ENCODE assay signal across 8 mouse cellular contexts in genomic region chr4:115738481-115738985, GRCm38 (mm10). TPM values are rescaled to one million over a fixed set of nuclear protein-coding genes. Genes with fewer than 3 reads are reported as not detected.
A peak's percentile ranks its signal among the peaks of the same experiment; 100 is the strongest.
DNase-seq lines count a peak whose midpoint lies in the region; ATAC-seq and TF ChIP-seq lines count a peak whose summit lies in the region.

No protein-coding gene starts in this region.

- peak overlapping the region; percentile 78 for H3K9ac ChIP-seq in kidney, postnatal 0 days (ENCODE audit: low read depth, low read length)
- peak overlapping the region; percentile 18; the same call in 1 of the 2 replicates for H3K9ac ChIP-seq in neural tube, embryonic 14.5 days (replicated peaks; ENCODE audit: low read depth, low read length)

- intact Hi-C loops in left cerebral cortex, postnatal 14 days (cut with DNase I) = no loop called here

- WGBS in kidney, postnatal 0 days = 35% methylated on average over 13 of the region's 13 CpGs
- WGBS in neural tube, embryonic 14.5 days = 54% methylated on average over 13 of the region's 13 CpGs

- no peak for TF ChIP-seq CTCF in kidney, postnatal 0 days (IDR thresholded peaks at IDR 0.05; ENCODE audit: low read depth)

- peak; percentile 36 for DNase-seq in cerebellum, adult 9-11 months
- DNase-seq in cerebellum, adult 9-10 months = no peak
- peak; percentile 43 for DNase-seq in A20 (ENCODE audit: low read depth, low spot score)
- no peak for DNase-seq in kidney, postnatal 0 days (ENCODE audit: low spot score)
- no peak for DNase-seq in left cerebral cortex, postnatal 14 days (ENCODE audit: low spot score in 2 of 2)
- DNase-seq in urinary bladder, adult 18-20 months (ENCODE audit: low spot score in 2 of 2) = no peak

- peak; percentile 19; the same call in 1 of the 2 replicates for ATAC-seq in erythroblast, adult 5-6 weeks (replicated peaks; ENCODE audit: low FRiP score, poor library complexity, severe bottlenecking)
- ATAC-seq in kidney, postnatal 0 days (replicated peaks; ENCODE audit: low FRiP score, low read depth) = no peak
- ATAC-seq in neural tube, embryonic 14.5 days (ENCODE audit: low read depth) = no peak

- H3K27me3 ChIP-seq in kidney, postnatal 0 days (ENCODE audit: insufficient read depth, low read length) = no peaks in the 10 kb centered on the region
- no peaks in the 10 kb centered on the region for H3K27me3 ChIP-seq in neural tube, embryonic 14.5 days (ENCODE audit: control insufficient read depth, insufficient read depth, low read length)

- peak overlapping the region; percentile 76 for H3K4me2 ChIP-seq in kidney, postnatal 0 days (ENCODE audit: low read length)
- H3K4me2 ChIP-seq in neural tube, embryonic 14.5 days (ENCODE audit: low read depth, low read length) = peak overlapping the region; percentile 63

- H3K9me3 ChIP-seq in kidney, postnatal 0 days (replicated peaks; ENCODE audit: low read length) = no peaks in the 10 kb centered on the region
- no peaks in the 10 kb centered on the region for H3K9me3 ChIP-seq in neural tube, embryonic 14.5 days (ENCODE audit: control insufficient read depth, low read length)

- H3K27ac ChIP-seq in kidney, postnatal 0 days = peak overlapping the region; percentile 84; the same call in 1 of the 2 replicates
- H3K27ac ChIP-seq in neural tube, embryonic 14.5 days (ENCODE audit: low read depth, low read length) = no peak overlapping the region

- peaks cover 16% of the 10 kb centered on the region for H3K36me3 ChIP-seq in kidney, postnatal 0 days (ENCODE audit: insufficient read depth, low read length)
- H3K36me3 ChIP-seq in neural tube, embryonic 14.5 days (ENCODE audit: control insufficient read depth, insufficient read depth, low read length) = peaks cover under 1% of the 10 kb centered on the region

- H3K4me3 ChIP-seq in kidney, postnatal 0 days (replicated peaks; ENCODE audit: low read depth, low read length) = peak overlapping the region; percentile 76
- H3K4me3 ChIP-seq in neural tube, embryonic 14.5 days (ENCODE audit: low read depth, low read length) = peak overlapping the region; percentile 50

- H3K4me1 ChIP-seq in kidney, postnatal 0 days (replicated peaks; ENCODE audit: insufficient read depth, low read length) = peaks cover 15% of the 10 kb centered on the region; the same call in 1 of the 2 replicates
- H3K4me1 ChIP-seq in neural tube, embryonic 14.5 days (ENCODE audit: control insufficient read depth, insufficient read depth, low read length) = peaks cover 12% of the 10 kb centered on the region

RNA-seq across cellular contexts. Expression of gene Efcab14, which starts 1.0 kb away (rescaled TPM):
- 29.9 and 33.4 TPM in 2 replicates for total RNA-seq in erythroblast, adult 5-6 weeks (2015; ENCODE audit: low replicate concordance)
- 12.7 and 27.6 TPM in 2 replicates for total RNA-seq in erythroblast, adult 5-6 weeks (2017; ENCODE audit: low replicate concordance)
- 28.9 and 30.4 TPM in 2 replicates for polyA plus RNA-seq in kidney, postnatal 0 days (2015; fragmentation: Nextera tagmentation; extraction: Ambion mirVana)
- polyA plus RNA-seq in neural tube, embryonic 14.5 days (2014; fragmentation: Nextera tagmentation; extraction: Ambion mirVana) = 26.2 and 26.9 TPM in 2 replicates
- 10 to 100 TPM; 44.1 to 45.9 TPM for total RNA-seq in left cerebral cortex, postnatal 14 days (2021)

RNA-seq across cellular contexts. Expression of gene Tex38, which starts 42.3 kb away (rescaled TPM):
- total RNA-seq in erythroblast, adult 5-6 weeks (2015; ENCODE audit: low replicate concordance) = not detected in 2 replicates
- not detected in 2 replicates for total RNA-seq in erythroblast, adult 5-6 weeks (2017; ENCODE audit: low replicate concordance)
- 0.59 and 0.64 TPM in 2 replicates for polyA plus RNA-seq in kidney, postnatal 0 days (2015; fragmentation: Nextera tagmentation; extraction: Ambion mirVana)
- polyA plus RNA-seq in neural tube, embryonic 14.5 days (2014; fragmentation: Nextera tagmentation; extraction: Ambion mirVana) = 0.54 TPM in 1 of 2 replicates, not detected in the other
- under 1 TPM; 0.46 to 0.59 TPM for total RNA-seq in left cerebral cortex, postnatal 14 days (2021)

RNA-seq across cellular contexts. Expression of gene Atpaf1, which starts 46.1 kb away (rescaled TPM):
- total RNA-seq in erythroblast, adult 5-6 weeks (2015; ENCODE audit: low replicate concordance) = 2.7 and 10.9 TPM in 2 replicates
- total RNA-seq in erythroblast, adult 5-6 weeks (2017; ENCODE audit: low replicate concordance) = 1.4 and 2.3 TPM in 2 replicates
- polyA plus RNA-seq in kidney, postnatal 0 days (2015; fragmentation: Nextera tagmentation; extraction: Ambion mirVana) = 61.6 and 62.1 TPM in 2 replicates
- polyA plus RNA-seq in neural tube, embryonic 14.5 days (2014; fragmentation: Nextera tagmentation; extraction: Ambion mirVana) = 42.7 and 48.1 TPM in 2 replicates
- 10 to 100 TPM; 39.2 to 42.3 TPM for total RNA-seq in left cerebral cortex, postnatal 14 days (2021)

Comparison
In these comparisons a context has a peak if more than half of its experiments do, and no peak if none do; other contexts are left out.
1. DNase-seq: peak in cerebellum, adult 9-11 months (single experiment) and A20 (single experiment); none in cerebellum, adult 9-10 months (single experiment), kidney, postnatal 0 days (single experiment), left cerebral cortex, postnatal 14 days (0 of 2) and urinary bladder, adult 18-20 months (0 of 2).